Mouse (Mus musculus) right cerebral cortex, adult 2 months (tissue): Measurements from ENCODE around the gene Cbl.

Experiments
- DNase-seq, 2 experiments: peaks; one replicate each; pipeline ENCODE4 v3.0.0; 2021 to 2022; ENCODE audit warnings: low spot score in 2 of 2

Cbl gene

DNA sequence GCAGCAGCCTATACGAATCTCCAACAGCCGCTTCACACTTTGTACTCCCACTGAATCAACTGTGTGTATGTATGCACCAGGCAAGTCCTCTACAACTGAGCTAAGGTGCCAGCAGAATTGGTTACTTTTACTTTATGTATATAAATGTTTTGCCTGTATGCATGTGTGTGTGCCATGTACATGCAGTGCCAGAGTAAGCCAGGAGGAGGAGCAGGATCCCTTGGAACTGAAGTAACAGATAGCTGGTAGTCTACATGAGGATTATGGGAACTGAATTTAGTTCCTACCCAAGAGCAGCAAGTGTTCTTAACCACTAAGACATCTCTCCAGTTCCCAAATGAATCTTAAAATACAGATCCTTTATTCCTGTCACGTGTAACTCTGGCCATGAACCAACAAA, 51.6 kb downstream of the Cbl start:
- DNase-seq, result peak in 1 of 2 experiments; percentile 33

DNA sequence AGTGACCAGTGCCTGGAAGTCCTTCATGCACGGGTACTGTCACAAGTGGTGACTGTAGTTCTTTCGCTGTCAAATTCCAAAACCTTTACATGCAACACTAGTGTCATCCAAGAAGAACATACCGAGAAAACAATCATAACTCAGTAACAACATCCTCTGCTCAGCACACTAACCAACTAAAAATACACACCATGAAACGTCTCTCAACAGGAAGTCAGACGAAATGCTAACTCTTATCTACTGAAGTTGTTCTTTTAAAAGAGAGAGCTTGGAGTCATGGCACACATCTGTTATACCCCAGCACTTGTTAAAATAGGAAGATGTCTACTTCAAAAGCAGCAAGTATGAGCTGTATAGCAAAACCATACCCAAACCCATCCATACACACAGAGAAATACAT, 52.3 kb downstream of the Cbl start:
- no peak for DNase-seq

GRCm38 (mm10) chr9:44178811-44179210, 55.0 kb downstream of the Cbl start:
- no peak for DNase-seq

GRCm38 (mm10) chr9:44178389-44178788, 55.5 kb downstream of the Cbl start:
- no peak for DNase-seq

DNA sequence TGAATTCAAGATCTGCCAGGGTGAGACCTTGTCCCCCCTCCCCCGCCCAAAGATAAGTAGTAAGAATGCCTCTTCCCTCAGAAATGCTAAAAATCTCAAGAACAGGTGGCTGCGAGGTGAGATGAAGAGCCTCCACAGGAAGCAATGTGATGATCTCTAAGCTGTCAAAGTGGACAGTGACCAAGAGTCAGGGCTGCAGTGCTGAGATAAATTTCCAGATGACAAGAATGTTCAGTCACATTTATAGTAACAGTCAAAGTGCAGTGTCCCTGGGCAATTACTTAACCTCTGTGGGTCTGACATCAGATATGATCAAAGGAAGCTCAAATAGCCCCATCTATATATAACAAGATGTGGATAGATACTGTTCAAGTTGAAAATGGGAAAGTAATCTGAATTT, 56.4 kb downstream of the Cbl start:
- DNase-seq, result no peak

- no peak for DNase-seq
Measured at GRCm38 (mm10) chr9:44175957-44176356, 57.9 kb downstream of the Cbl start.

DNA sequence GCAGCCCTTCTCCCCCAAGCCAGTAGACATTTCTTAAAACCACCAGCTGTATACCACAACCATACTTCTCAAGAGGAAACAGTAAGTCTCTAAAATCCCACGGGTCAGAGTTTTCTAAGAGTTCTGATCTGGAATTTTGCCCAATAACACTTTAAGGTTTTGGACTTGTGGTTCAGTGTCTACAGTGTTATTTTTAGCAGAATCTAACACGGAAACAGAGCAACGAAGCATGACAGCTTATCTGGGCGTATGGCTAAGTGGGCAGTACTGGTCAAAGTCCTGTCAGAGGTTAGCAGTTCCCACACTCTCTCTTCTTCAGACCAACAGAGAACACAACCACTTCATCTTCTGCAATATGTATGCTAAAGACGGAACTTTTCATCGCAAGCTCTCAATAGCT, 58.3 kb downstream of the Cbl start:
- no peak for DNase-seq

GRCm38 (mm10) chr9:44170691-44171151, 63.1 kb downstream of the Cbl start:
- no peak for DNase-seq

GRCm38 (mm10) chr9:44168931-44169330, 64.9 kb downstream of the Cbl start:
- DNase-seq, result no peak

- DNase-seq, result no peak
Measured at GRCm38 (mm10) chr9:44159886-44160285, 74.0 kb downstream of the Cbl start.

DNA sequence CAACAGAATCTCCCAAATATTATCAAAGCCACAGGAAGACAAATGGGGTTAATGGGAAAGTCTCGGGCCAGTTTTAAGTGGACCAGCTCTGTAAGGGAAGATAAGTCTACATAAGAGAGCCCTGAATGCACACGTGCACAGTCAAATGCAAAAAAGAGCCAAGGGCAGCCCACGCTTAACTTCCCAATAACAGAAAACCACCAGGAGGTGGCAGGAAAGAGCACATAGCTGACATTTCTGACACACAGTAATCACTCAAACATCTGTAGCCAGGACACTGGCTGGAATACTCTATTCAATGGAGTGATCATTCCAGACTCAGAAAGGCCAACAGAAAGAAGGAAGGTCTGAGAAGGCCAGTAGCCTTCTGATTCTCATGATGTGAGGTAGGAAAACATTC, 86.6 kb downstream of the Cbl start:
- DNase-seq, result no peak

- no peak for DNase-seq
Measured at GRCm38 (mm10) chr9:44144718-44145060, 89.2 kb downstream of the Cbl start.

- no peak for DNase-seq
Measured at GRCm38 (mm10) chr9:44144023-44144717, 89.7 kb downstream of the Cbl start.

GRCm38 (mm10) chr9:44143421-44143820, 90.4 kb downstream of the Cbl start:
- no peak for DNase-seq

GRCm38 (mm10) chr9:44141951-44142350, 91.9 kb downstream of the Cbl start:
- DNase-seq, result no peak

- DNase-seq, result no peak
Measured at GRCm38 (mm10) chr9:44137846-44138245, 96.0 kb downstream of the Cbl start.

DNA sequence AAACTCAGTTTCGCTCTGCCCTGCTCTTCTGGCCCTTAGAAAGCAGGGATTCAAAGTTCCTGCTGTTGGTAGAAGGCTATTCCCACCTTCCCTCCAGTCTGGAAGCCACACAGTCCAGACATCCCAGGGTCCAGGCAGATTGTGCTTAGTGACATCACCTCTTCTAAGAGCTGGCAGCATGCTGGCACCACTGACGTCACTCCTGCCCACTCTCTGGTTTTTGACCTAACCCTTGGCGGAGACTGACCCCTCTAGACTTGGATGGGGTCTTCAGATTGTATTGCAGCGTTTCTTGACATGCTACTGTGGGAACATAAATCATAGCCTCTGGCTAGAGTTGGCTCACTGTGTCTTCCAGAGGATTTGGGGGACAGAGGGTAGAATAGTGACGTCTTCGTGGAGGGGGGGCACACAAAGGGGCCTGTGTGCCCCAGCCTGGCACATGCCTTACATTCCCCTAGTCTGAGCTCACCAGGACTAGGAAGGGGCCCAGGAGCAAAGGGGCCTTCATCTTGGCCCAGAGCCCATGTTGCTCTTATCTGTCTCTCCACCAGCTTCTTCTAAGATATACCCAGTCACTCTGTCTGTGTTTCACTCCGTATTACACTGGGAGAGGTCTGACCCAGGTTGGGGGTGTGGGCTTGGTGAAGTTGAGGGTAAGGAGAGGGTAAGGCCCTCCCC, 98.0 kb downstream of the Cbl start:
- DNase-seq, result no peak

- no peak for DNase-seq
Measured at GRCm38 (mm10) chr9:44134851-44135730, 98.8 kb downstream of the Cbl start.

GRCm38 (mm10) chr9:44134101-44134850, 99.6 kb downstream of the Cbl start, which contains the start of gene Mcam:
TSS of gene Mcam (plus strand) at chr9:44134469.
- DNase-seq, result no peak

- DNase-seq, result no peak
Measured at GRCm38 (mm10) chr9:44133287-44133686, 100.6 kb downstream of the Cbl start.

- DNase-seq, result no peak
Measured at GRCm38 (mm10) chr9:44132200-44132599, 101.6 kb downstream of the Cbl start.

DNA sequence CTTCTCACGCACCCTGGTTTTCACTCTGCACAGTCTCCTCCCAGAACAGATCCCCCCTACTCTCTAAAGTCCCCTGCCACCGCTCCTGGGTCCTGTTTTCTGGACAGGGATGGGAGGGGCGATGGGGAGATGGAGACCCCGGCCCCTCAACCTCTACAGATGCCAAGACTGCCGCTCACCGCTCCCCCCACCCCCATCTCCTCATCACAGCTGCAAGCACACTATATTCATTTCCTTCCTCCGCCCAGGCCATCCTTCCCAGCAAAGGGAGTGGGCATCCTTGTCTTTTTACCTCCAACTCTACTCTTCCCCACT, 102.6 kb downstream of the Cbl start:
- DNase-seq, result no peak
